ENCODE assay signal across 17 mouse cellular contexts in the genomic region with DNA sequence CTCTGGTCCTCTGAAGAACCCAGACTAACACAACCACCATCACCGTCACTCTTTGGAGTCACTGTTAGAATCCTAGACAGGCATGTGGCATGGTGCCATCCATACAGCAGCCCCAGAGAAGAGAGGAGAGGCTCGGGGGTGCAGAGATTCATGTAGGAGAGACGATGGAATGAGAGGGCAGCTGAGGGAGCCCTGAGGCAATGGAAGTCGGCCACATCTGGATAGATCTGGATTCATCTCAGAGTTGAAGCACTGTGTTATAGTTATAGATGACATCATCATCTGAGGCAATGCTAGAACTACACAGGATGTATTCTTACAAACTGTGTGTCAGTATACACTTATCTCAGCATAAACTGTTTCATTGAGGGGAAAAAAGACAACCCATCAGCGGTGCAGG.
"Had no signal": no experiment of that assay in that cellular context is flagged by ENCODE, and none has a peak within 500 bp of the region (broad histone marks: within the 10 kb centered on the region; RNA-seq: fewer than 3 reads in every experiment).

No protein-coding gene starts in this region.

- ATAC-seq: liver, postnatal 0 days; midbrain, embryonic 16.5 days had no signal

- H3K9me3 ChIP-seq: kidney, embryonic 15.5 days; limb, embryonic 12.5 days; limb, embryonic 15.5 days; lung, embryonic 15.5 days; megakaryocyte, embryonic 14.5 days; midbrain, embryonic 10.5 days had no signal

- H3K4me2 ChIP-seq: kidney, embryonic 15.5 days; limb, embryonic 12.5 days; limb, embryonic 15.5 days; liver, embryonic 11.5 days; lung, embryonic 15.5 days had no signal

- H3K36me3 ChIP-seq: kidney, embryonic 15.5 days; limb, embryonic 12.5 days; limb, embryonic 15.5 days; lung, embryonic 15.5 days; midbrain, embryonic 10.5 days had no signal

- H3K4me1 ChIP-seq: kidney, embryonic 15.5 days; limb, embryonic 12.5 days; limb, embryonic 15.5 days; lung, embryonic 15.5 days; megakaryocyte, embryonic 14.5 days had no signal

- H3K9ac ChIP-seq: kidney, embryonic 15.5 days; limb, embryonic 12.5 days; limb, embryonic 15.5 days; liver, embryonic 14.5 days; liver, postnatal 0 days; lung, embryonic 15.5 days had no signal

- DNase-seq: kidney, adult 11 months; kidney, adult 8-10 months; kidney, postnatal 10 days; kidney, postnatal 36 days; left cerebral cortex, postnatal 4 days; liver, postnatal 0 days; thymus, adult 18-20 months; thymus, postnatal 36 days had no signal

- H3K27ac ChIP-seq: kidney, embryonic 15.5 days; limb, embryonic 12.5 days; limb, embryonic 15.5 days; liver, embryonic 14.5 days; lung, embryonic 15.5 days; midbrain, embryonic 10.5 days had no signal

- H3K27me3 ChIP-seq: kidney, embryonic 15.5 days; limb, embryonic 12.5 days; limb, embryonic 15.5 days; lung, embryonic 15.5 days had no signal

- H3K4me3 ChIP-seq: kidney, embryonic 15.5 days; limb, embryonic 12.5 days; limb, embryonic 15.5 days; lung, embryonic 15.5 days; megakaryocyte, embryonic 14.5 days; midbrain, embryonic 10.5 days had no signal
